Mouse (Mus musculus) ES-CJ7 (cell line): ENCODE data around the gene Hapln4.

Experiments
- DNase-seq: peaks from one replicate; pipeline ENCODE4 v3.0.0; 2011; ENCODE audit warnings: low read depth, low spot score

Hapln4 gene

GRCm38 (mm10) chr8:70099276-70099675 is 16.0 kb downstream of the Hapln4 start:
- DNase-seq = no peak

DNA sequence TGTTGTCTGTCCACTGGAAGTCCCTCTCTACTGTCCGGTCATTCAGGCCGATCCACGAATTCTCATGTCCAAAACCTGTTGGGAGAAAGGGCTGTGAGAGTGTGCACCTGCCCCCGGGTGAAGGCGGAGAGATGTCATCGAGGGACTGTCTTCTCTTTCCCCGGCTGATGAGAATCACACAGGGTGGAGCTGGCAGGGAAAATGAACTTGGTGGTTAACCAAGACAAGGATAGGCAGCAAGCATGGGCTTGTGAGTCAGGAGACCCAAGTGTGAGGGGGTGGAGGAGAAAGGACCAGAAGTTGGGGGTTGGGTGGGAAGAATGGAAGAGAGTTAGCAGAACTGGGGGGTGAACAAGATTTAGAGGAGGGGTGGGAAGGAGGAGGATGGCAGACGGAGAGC is 17.0 kb downstream of the Hapln4 start:
- DNase-seq = no peak

GRCm38 (mm10) chr8:70104506-70104905 is 21.2 kb downstream of the Hapln4 start:
- DNase-seq = peak; percentile 79

GRCm38 (mm10) chr8:70104922-70105321 is 21.7 kb downstream of the Hapln4 start:
- DNase-seq = no peak

DNA sequence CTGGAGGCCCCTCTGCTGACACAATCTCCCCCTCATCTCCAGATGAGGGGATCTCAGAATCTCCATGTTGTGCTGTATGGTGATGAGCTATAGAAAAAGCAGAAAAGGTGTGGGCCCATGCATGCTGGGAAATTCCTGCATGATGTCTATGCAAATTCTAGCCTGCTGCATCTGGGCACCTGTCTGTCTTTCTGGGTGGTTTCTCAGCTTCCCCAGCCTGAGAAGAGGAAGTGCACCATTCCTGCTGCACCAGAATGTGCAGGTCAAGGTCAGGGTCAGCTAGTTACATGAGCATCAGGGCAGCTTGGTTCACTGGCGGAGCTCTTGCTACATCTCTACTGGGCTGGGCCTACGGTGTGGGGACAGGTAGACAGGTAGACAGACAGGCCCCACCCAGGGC is 27.2 kb downstream of the Hapln4 start:
- DNase-seq = peak; percentile 63

DNA sequence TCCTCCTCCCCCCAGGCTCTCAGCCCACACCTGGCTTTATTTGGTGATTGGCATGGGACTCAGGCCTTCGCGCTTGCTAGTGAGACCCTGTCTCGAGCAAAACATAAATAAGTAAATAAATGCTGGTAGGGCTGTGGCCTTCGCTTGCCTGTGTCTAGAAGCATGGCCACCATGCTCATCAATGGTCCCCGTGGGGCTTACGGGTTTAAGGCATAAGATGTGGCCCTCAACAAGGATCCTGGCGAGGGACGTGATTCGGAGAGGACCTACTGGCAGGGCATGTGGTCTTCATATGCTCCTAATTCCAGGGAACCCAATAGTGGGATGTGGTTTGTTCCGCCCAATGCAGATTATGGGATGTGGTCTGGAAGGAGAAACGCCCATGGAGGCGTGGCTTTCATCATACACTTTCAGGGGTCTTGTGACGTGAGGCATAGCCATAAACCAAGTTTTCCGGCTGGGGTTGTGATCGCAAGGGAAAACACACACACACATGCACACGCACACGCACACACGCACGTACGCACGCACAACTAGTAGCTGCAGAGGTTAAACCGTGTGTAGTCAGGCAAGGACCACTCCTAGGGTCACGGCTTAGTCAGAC is 28.0 kb downstream of the Hapln4 start:
- DNase-seq = no peak

- peak; percentile 63 for DNase-seq
Measured at GRCm38 (mm10) chr8:70112401-70113016, 29.3 kb downstream of the Hapln4 start.

- DNase-seq = no peak
Measured at GRCm38 (mm10) chr8:70114488-70114887, 31.2 kb downstream of the Hapln4 start.

GRCm38 (mm10) chr8:70114892-70115291 is 31.6 kb downstream of the Hapln4 start:
- DNase-seq = no peak

DNA sequence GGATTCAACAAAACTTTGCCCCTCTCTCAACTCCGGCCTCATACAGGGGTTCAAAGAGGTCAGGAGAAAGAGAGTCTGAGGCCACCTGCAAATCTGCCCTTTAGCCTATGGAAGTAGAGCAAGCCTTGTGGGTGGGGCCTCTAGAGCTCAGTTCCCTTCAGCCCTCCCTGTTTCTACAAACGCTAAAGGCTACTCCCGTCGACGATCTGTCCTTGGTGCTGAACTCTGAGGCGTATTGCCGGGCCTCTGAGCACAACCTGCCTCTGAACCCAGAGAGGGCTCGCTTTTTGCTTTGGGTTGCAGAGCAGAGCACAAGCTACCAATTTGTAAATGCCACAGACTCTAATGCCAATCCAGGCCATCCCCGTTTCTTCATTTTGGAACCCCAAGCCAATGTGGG is 34.4 kb downstream of the Hapln4 start:
- peak; percentile 90 for DNase-seq

- DNase-seq = peak; percentile 84
Measured at GRCm38 (mm10) chr8:70118726-70119700, 35.8 kb downstream of the Hapln4 start.

GRCm38 (mm10) chr8:70120667-70121066 is 37.4 kb downstream of the Hapln4 start, which contains the start of gene Ncan:
TSS of gene Ncan (minus strand) at chr8:70120873.
- peak; percentile 96 for DNase-seq

DNA sequence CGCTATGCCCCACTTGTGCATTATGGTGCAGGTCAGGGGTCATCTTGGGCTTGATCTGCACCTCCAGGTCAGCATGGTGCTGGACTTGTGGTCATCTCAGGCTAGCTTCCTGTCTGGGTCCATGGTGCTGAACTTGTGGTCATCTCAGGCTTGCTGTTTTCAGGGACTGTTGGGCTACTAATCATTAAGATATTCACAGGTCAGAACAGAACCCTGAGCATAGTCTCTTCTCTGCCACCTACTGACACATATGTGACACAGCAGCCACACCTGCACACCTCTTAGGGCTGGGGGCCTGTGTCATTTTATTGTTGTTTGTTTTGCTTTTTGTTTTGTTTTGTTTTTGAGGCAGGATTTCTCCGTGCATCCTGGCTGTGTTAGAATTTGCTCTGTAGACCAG is 39.6 kb downstream of the Hapln4 start:
- DNase-seq = peak; percentile 55

GRCm38 (mm10) chr8:70124992-70125391 is 41.7 kb downstream of the Hapln4 start:
- no peak for DNase-seq

DNA sequence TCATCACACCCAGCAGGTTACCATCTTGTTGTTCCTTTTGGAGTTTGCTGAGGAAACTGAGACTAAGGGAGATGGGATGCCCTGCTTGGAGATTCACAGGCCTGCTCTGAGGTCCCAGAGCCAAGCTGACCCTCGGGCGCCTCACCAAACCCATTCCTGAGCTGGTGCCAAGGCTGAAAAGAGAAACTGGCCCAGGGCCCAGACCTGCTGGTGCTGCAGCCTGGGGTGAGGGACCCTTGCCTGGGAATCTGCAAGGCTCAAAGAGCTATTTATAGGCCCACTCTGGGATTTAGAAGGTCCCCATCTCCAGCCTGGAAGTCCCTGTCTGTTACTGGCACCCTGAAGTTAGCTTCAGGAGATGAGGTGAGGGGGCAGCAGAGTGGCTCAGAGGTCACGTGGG is 45.2 kb downstream of the Hapln4 start:
- no peak for DNase-seq

DNA sequence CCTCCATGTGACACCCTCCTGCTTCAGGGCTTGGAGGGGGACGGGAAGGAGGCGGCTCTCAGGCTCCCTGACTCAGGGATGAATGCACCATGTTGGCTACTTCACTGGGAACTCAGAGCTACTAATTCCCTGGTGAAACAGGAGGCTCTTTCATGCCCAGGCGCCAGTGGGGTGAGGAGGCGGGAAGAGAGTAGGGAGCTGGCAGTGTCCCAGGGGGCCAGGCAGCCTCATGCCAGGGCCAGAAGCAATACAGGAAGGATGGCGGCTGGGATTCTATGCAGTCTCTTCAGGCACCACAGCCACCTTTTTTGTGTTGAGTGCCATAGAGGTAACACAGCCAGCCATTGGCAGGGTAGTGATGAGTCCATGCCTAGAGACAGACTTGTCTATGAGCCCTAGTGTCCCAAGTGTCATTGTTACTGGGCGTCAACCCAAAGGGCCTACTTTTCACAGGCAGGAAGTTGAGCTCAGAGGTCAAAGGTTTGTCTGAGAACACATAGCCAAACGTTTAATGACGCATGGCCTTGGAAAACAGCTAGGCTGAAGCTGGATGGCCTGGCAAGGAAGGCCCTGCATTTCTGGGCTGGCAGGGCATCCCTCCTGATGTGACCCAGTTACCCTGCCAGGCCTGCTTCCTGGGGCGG is 46.2 kb downstream of the Hapln4 start:
- DNase-seq = peak; percentile 67

GRCm38 (mm10) chr8:70130066-70130465 is 46.8 kb downstream of the Hapln4 start:
- peak; percentile 43 for DNase-seq

GRCm38 (mm10) chr8:70131166-70131883 is 48.1 kb downstream of the Hapln4 start, which contains the start of gene Nr2c2ap:
TSS of gene Nr2c2ap (plus strand) at chr8:70131333.
- peak; percentile 95 for DNase-seq

DNA sequence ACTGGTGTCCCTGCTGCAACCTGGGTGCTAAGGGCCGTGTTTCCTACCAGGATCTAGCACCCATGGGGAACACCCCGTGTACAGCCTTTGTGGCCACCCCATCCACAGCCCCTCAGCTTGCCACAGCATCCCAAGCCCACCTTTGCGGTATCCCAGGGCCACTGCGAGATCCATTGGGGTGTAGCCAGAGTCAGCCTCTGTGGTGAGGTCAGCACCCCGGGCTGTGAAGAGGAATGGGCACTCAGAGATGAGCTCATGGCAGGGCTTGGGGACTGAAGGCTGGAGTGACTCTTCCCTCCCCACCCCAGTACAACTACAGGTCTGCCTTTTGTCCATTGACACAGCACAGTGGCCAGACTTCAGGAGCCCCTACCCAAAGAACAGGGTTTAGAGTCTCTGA is 50.8 kb downstream of the Hapln4 start:
- DNase-seq = no peak

GRCm38 (mm10) chr8:70134931-70135330 is 51.7 kb downstream of the Hapln4 start:
- DNase-seq = no peak

- DNase-seq = no peak
Measured at GRCm38 (mm10) chr8:70136591-70136990, 53.3 kb downstream of the Hapln4 start.
